Mouse (Mus musculus) lung, postnatal 0 days (tissue): ENCODE results near the gene Ccdc155. TPM values are rescaled to one million over a fixed set of nuclear protein-coding genes. Genes with fewer than 3 reads are reported as not detected.

ENCODE experiments used
- ATAC-seq: fragments of 200-750 bp; cut with Nextera tagmentation; 2 replicates; pipeline ENCODE4 v1.8.0; 2017; ENCODE audit warnings: moderate library complexity
- DNase-seq: peaks from one replicate; pipeline ENCODE4 v3.0.0-alpha.2; 2016; ENCODE audit warnings: low spot score
- H3K27ac ChIP-seq: fragments of 300-500 bp; sonication (generic); 2 replicates; pipeline ENCODE4 v1.5.1; 2014; ENCODE audit warnings: antibody characterized with exemption, mild to moderate bottlenecking, low read length, mixed read lengths
- H3K27me3 ChIP-seq: fragments of 300-500 bp; sonication (generic); replicated peaks from 2 replicates; pipeline ENCODE4 v1.6.1; 2014; ENCODE audit warnings: low read length, mixed read lengths; ENCODE audit not compliant: insufficient read depth
- H3K36me3 ChIP-seq: fragments of 300-500 bp; sonication (generic); 2 replicates; pipeline ENCODE4 v1.6.1; 2014; ENCODE audit warnings: low read length, mixed read lengths; ENCODE audit not compliant: insufficient read depth
- H3K4me1 ChIP-seq: fragments of 300-500 bp; sonication (generic); 2 replicates; pipeline ENCODE4 v1.6.1; 2014; ENCODE audit warnings: antibody characterized with exemption, low read depth, low read length, mixed read lengths; ENCODE audit not compliant: insufficient read depth
- H3K4me2 ChIP-seq: fragments of 300-500 bp; sonication (generic); replicated peaks from 2 replicates; pipeline ENCODE4 v1.6.1; 2014; ENCODE audit warnings: low read depth, mild to moderate bottlenecking, low read length, moderate library complexity, mixed read lengths
- H3K4me3 ChIP-seq: fragments of 300-500 bp; sonication (generic); 2 replicates; pipeline ENCODE4 v1.5.1; 2014; ENCODE audit warnings: low read depth, low read length
- H3K9ac ChIP-seq: fragments of 300-500 bp; sonication (generic); replicated peaks from 2 replicates; pipeline ENCODE4 v1.6.1; 2014; ENCODE audit warnings: low read depth, mild to moderate bottlenecking
- H3K9me3 ChIP-seq: fragments of 300-500 bp; sonication (generic); 2 replicates; pipeline ENCODE4 v1.6.1; 2016; ENCODE audit warnings: low read length, mixed read lengths
- CTCF ChIP-seq: IDR thresholded peaks from 2 replicates; pipeline ENCODE4 v1.5.1; 2016; ENCODE audit warnings: antibody characterized with exemption, mild to moderate bottlenecking
- EP300 ChIP-seq: IDR thresholded peaks from 2 replicates; pipeline ENCODE4 v1.6.1; 2016; ENCODE audit warnings: antibody characterized with exemption, mild to moderate bottlenecking, control low read depth
- WGBS: fragments of 180-500 bp; shearing (Covaris S2); extraction: QIAGEN DNeasy Blood & Tissue Kit; methylation state at CpG from one replicate; pipeline ENCODE4 v1.1.7; 2014; 5-methylcytosine and 5-hydroxymethylcytosine counted together
- polyA plus RNA-seq: library from polyadenylated mRNA; unstranded; fragments of >200 nt; fragmentation: Nextera tagmentation; extraction: Ambion mirVana; gene quantifications from 2 replicates; pipeline ENCODE4 v1.2.1, GENCODE M21; 2015

Gene Ccdc155
- polyA plus RNA-seq, 1 experiment from 2014 or later: 2.7 TPM

GRCm38 (mm10) chr7:45238723-45239496 is 34.2 kb upstream of the Ccdc155 start, which contains the start of gene Cd37:
TSS of gene Cd37 (minus strand) at chr7:45239115.
- 31% methylated on average over 20 of the region's 20 CpGs for WGBS
- peak; percentile 46 for DNase-seq
- Histone ChIP-seq H3K9me3 (no peaks in the 10 kb centered on the region), H3K4me1 (peaks cover 11% of the 10 kb centered on the region; the same call in 1 of the 2 replicates), H3K27me3 (no peaks in the 10 kb centered on the region), H3K36me3 (no peaks in the 10 kb centered on the region), H3K4me2 (no peak within 1 kb of the TSS; the same call in 1 of the 2 replicates), H3K9ac (no peak within 1 kb of the TSS), H3K27ac (0 out of 2 replicates have a peak within 1 kb of the TSS, but pooled peaks have one; percentile 43), H3K4me3 (no peak within 1 kb of the TSS)
- 0 out of 2 replicates have a peak, but pooled peaks have one; percentile 12 for ATAC-seq
- TF ChIP-seq EP300: no peak
- TF ChIP-seq CTCF: no peak

DNA sequence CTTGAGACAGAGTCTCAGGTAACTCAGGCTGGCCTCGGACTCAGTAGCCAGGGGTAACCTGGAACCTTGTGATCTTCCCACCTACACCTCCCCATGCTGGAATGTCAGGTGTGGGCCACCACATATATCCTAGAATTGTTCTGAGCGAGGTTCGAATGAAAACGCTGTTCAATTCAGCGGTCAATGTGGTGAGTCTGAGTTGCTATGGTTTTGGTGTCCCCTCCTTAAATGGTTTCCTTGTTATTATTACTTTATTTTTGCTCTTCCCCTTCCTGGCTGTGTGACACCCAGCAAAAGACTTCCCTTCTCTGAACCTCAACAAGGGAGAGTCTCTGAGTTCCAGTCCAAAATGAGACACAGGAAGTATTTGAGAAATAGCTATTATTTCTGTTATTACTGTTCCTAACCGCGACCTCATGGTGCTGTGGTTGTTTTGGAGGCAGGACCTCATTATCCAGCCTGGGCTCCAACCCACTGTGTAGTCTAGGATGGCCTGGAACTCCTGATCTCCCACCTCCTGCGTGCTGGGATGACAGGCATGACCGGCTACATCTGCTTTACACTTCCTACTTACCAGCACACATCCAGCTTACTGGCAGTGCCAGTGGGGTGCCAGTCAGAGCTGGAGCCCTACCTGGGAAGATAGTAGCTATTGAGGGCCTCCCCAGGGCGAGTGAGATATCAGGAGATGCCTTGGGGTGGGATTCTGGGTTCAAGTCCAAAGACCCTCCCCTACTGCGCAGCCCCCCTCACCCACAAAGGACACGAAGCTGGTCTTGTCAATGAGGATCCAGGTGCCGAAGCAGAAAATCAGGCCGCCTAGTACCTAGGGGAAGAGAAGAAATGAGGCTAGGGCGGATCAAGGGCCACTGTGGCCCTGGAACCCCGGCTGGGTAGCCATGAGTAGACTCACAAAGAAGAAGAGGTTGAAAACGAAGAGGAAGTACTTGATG is 33.3 kb upstream of the Ccdc155 start:
- ATAC-seq: no peak
- H3K27ac ChIP-seq: 0 out of 2 replicates have a peak overlapping the region, but pooled peaks have one; percentile 43
- H3K36me3 ChIP-seq: no peaks in the 10 kb centered on the region
- no peak for TF ChIP-seq CTCF
- no peak for TF ChIP-seq EP300
- WGBS: 73% methylated on average over 17 of the region's 17 CpGs
- H3K4me3 ChIP-seq: no peak overlapping the region
- DNase-seq: peak; percentile 44
- H3K9me3 ChIP-seq: no peaks in the 10 kb centered on the region
- H3K9ac ChIP-seq: no peak overlapping the region
- H3K4me1 ChIP-seq: peaks cover 13% of the 10 kb centered on the region; the same call in 1 of the 2 replicates
- no peaks in the 10 kb centered on the region for H3K27me3 ChIP-seq
- H3K4me2 ChIP-seq: no peak overlapping the region; the same call in 1 of the 2 replicates

GRCm38 (mm10) chr7:45235656-45236180 is 31.0 kb upstream of the Ccdc155 start:
- Histone ChIP-seq H3K27ac (peak overlapping the region; percentile 47), H3K9me3 (no peaks in the 10 kb centered on the region), H3K4me1 (peaks cover 13% of the 10 kb centered on the region; the same call in 1 of the 2 replicates), H3K4me3 (peak overlapping the region; percentile 24), H3K9ac (no peak overlapping the region), H3K36me3 (0 out of 2 replicates have a peak, but pooled peaks cover 6% of the 10 kb centered on the region), H3K4me2 (peak overlapping the region; percentile 51), H3K27me3 (no peaks in the 10 kb centered on the region)
- ATAC-seq (peak; percentile 39; the same call in 1 of the 2 replicates), DNase-seq (peak; percentile 66)
- WGBS: 41% methylated on average over 17 of the region's 17 CpGs
- TF ChIP-seq CTCF (no peak), EP300 (no peak)

DNA sequence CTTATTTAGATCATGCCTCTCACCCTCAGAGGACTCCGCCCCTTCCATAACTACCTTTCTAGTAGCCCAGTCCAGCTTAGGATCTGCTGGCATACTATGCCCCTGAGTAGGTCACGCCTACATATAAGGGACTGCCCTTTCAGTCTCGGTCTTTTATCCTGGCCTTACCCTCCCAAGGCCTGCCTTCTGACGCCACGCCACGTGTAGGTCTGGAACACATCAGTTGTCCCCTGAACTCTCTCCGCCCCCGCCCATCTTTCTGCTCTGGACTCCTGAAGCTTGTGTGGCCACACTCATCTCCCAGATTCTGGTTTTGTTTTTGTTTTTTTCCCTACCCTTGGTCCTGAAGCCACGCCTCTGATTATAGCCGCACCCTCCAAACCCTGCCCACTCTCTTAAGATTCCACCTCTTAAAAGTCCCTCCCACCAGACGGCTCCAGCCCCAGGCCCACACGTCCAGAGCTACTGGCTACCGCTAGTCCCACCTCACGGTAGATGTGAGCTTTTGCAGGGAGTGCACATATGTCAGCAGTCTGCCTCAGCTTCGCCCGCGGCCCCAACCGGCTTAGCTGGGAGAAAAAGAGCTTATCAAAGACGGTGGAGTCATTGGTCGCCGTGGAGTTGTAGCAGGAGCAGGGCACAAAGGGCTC is 30.4 kb upstream of the Ccdc155 start:
- no peaks in the 10 kb centered on the region for H3K9me3 ChIP-seq
- TF ChIP-seq CTCF (0 out of 2 replicates have a peak, but pooled peaks have one; percentile 20), EP300 (no peak)
- no peaks in the 10 kb centered on the region for H3K27me3 ChIP-seq
- peak overlapping the region; percentile 51 for H3K4me2 ChIP-seq
- H3K27ac ChIP-seq: peak overlapping the region; percentile 47
- H3K4me3 ChIP-seq: peak overlapping the region; percentile 24
- DNase-seq: peak; percentile 89
- ATAC-seq: peak; percentile 78
- H3K4me1 ChIP-seq: peaks cover 13% of the 10 kb centered on the region; the same call in 1 of the 2 replicates
- H3K36me3 ChIP-seq: 0 out of 2 replicates have a peak, but pooled peaks cover 6% of the 10 kb centered on the region
- H3K9ac ChIP-seq: no peak overlapping the region
- WGBS: 6% methylated on average over 21 of the region's 21 CpGs

- H3K4me1 ChIP-seq: peaks cover 13% of the 10 kb centered on the region; the same call in 1 of the 2 replicates
- no peaks in the 10 kb centered on the region for H3K9me3 ChIP-seq
- no peak overlapping the region; the same call in 1 of the 2 replicates for H3K4me3 ChIP-seq
- DNase-seq: peak; percentile 49
- H3K27me3 ChIP-seq: no peaks in the 10 kb centered on the region
- WGBS: 21% methylated on average over 29 of the region's 29 CpGs
- H3K36me3 ChIP-seq: 0 out of 2 replicates have a peak, but pooled peaks cover 6% of the 10 kb centered on the region
- peak; percentile 33 for ATAC-seq
- H3K9ac ChIP-seq: no peak overlapping the region
- no peak overlapping the region for H3K27ac ChIP-seq
- TF ChIP-seq CTCF: no peak
- no peak for TF ChIP-seq EP300
- H3K4me2 ChIP-seq: peak overlapping the region; percentile 51
Measured at GRCm38 (mm10) chr7:45234333-45234841, 29.7 kb upstream of the Ccdc155 start.
